Mouse (Mus musculus) heart, embryonic 10.5 days (tissue): ENCODE measurements around the gene Pomgnt1. TPM values are rescaled to one million over a fixed set of nuclear protein-coding genes. Genes with fewer than 3 reads are reported as not detected.

Experiments
- DNase-seq: peaks from one replicate; pipeline ENCODE4 v3.0.0-alpha.2; 2017; ENCODE audit warnings: low spot score
- H3K27ac ChIP-seq: fragments of 300-500 bp; sonication (generic); 2 replicates; pipeline ENCODE4 v1.5.1; 2016; ENCODE audit warnings: mild to moderate bottlenecking
- H3K27me3 ChIP-seq: fragments of 300-500 bp; sonication (generic); 2 replicates; pipeline ENCODE4 v1.6.1; 2016; ENCODE audit warnings: mild to moderate bottlenecking; ENCODE audit not compliant: poor library complexity, insufficient read depth, severe bottlenecking
- H3K36me3 ChIP-seq: fragments of 300-500 bp; sonication (generic); 2 replicates; pipeline ENCODE4 v1.6.1; 2016; ENCODE audit warnings: mild to moderate bottlenecking, moderate library complexity
- H3K4me1 ChIP-seq: fragments of 300-500 bp; sonication (generic); 2 replicates; pipeline ENCODE4 v1.6.1; 2016; ENCODE audit warnings: mild to moderate bottlenecking
- H3K4me3 ChIP-seq: fragments of 300-500 bp; sonication (generic); 2 replicates; pipeline ENCODE4 v1.5.1; 2016; ENCODE audit warnings: mild to moderate bottlenecking, moderate library complexity
- H3K9me3 ChIP-seq: fragments of 300-500 bp; sonication (generic); 2 replicates; pipeline ENCODE4 v1.6.1; 2016; ENCODE audit warnings: mild to moderate bottlenecking, moderate library complexity
- WGBS: fragments of 180-500 bp; shearing (Covaris S2); methylation state at CpG from one replicate; pipeline ENCODE4 v1.1.7; 2016; 5-methylcytosine and 5-hydroxymethylcytosine counted together
- polyA plus RNA-seq: library from polyadenylated mRNA; unstranded; fragments of >200 nt; fragmentation: Nextera tagmentation; extraction: Ambion mirVana; gene quantifications from 2 replicates; pipeline ENCODE4 v1.2.1, GENCODE M21; 2016

Pomgnt1 gene
- polyA plus RNA-seq, 1 experiment from 2014 or later = 68.9 TPM

DNA sequence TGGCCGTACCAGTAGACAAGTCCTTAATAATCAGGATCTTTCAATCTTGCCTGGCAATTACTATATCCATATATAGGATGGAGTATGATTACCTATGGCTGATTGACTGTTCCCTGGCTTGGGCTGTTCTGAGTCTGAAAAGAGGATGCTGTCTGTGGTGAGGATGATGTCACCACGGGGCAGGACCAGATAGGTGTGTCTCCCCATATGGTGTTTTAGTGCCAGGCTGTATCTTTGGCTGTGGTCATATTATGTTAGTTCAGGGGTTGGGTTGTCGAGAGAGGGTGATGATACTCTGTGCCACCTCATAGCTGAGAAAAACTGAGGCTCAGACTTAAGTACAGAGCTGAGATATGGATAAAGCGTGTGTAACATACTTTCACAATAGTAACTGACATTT is 61.4 kb downstream of the Pomgnt1 start:
- Histone ChIP-seq H3K4me1 (peaks cover 21% of the 10 kb centered on the region), H3K4me3 (no peak overlapping the region), H3K9me3 (no peaks in the 10 kb centered on the region), H3K36me3 (no peaks in the 10 kb centered on the region), H3K27me3 (no peaks in the 10 kb centered on the region), H3K27ac (no peak overlapping the region)
- no peak for DNase-seq
- WGBS = 80% methylated on average over 4 of the region's 4 CpGs

DNA sequence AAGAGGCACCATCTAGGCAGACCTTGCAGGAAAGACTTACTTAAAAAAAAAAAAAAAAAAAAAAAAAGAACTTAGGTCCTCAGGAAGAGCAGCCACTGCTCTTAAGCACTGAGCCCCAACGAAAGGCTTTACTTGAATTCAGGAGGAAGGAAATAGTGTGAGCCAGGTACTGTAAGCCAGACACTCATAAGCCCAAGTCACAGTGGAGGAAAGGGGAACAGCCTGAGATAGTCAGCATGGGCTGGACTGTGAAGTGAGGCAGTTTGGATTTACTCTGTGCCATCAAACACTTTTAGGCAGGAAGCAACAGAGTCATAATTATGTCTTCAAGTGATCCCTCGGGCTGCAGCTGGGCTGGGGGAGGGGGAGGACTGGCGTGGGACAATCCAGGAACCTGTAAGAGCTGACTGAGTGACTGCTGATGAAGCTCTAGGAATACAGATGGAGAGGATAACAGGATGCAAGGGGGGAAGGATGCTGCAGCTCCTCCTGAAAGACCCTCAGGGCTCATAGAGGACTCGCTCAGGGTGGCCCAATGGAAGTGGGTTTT is 68.7 kb downstream of the Pomgnt1 start:
- no peaks in the 10 kb centered on the region for H3K36me3 ChIP-seq
- H3K27ac ChIP-seq = no peak overlapping the region
- 49% methylated on average over 4 of the region's 4 CpGs for WGBS
- no peaks in the 10 kb centered on the region for H3K9me3 ChIP-seq
- no peak overlapping the region for H3K4me3 ChIP-seq
- no peaks in the 10 kb centered on the region for H3K27me3 ChIP-seq
- peaks cover 13% of the 10 kb centered on the region; the same call in 1 of the 2 replicates for H3K4me1 ChIP-seq
- no peak for DNase-seq

DNA sequence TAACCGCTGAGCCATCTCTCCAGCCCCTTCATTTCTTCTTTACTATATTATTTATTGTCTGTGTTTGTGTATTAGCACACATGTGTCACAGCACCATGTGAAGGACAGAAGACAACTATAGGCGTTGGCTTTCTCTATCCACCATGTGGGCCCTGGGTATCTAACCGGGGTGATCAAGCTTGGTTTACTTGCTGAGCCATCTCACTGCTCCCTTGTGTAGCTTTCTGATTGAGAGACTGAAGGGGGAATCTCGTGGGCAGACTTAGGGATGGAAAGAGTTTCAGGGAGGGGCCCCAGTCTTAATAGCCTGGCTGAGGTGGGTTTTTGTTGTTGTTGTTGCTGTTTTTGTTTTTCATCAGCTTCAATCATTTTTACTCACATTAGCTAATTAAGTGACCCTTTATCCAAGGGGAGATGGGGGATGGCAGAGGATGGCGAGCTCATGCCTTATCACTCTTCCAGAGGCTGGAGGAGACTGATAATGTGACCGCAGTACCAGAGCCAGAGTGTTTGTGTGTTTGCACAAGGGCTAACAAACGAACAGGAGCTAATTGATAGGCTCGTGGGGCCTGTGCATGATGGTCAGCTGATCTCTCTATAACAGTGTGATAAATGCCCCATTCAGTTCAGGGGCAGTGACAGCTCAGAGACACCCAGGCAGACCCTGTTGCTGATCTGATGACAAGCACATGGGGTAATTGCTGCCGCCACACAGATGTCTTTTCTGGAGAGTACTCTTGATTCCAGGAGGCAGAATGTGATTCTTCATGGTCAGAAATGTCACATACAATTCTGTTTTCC is 70.1 kb downstream of the Pomgnt1 start:
- WGBS = 32% methylated on average over 9 of the region's 9 CpGs

GRCm38 (mm10) chr4:116198422-116198821 is 74.8 kb downstream of the Pomgnt1 start:
- no peak overlapping the region for H3K4me3 ChIP-seq
- H3K9me3 ChIP-seq = no peaks in the 10 kb centered on the region
- 62% methylated on average over 2 of the region's 2 CpGs for WGBS
- H3K36me3 ChIP-seq = no peaks in the 10 kb centered on the region
- no peak for DNase-seq
- peaks cover 7% of the 10 kb centered on the region; the same call in 1 of the 2 replicates for H3K4me1 ChIP-seq
- H3K27ac ChIP-seq = no peak overlapping the region
- no peaks in the 10 kb centered on the region for H3K27me3 ChIP-seq

More for the DNA sequence above, 70.1 kb downstream of the Pomgnt1 start:
- H3K27me3 ChIP-seq = no peaks in the 10 kb centered on the region
- no peak for DNase-seq
- no peak overlapping the region for H3K4me3 ChIP-seq
- peaks cover 13% of the 10 kb centered on the region; the same call in 1 of the 2 replicates for H3K4me1 ChIP-seq
- H3K9me3 ChIP-seq = no peaks in the 10 kb centered on the region
- H3K27ac ChIP-seq = no peak overlapping the region
- no peaks in the 10 kb centered on the region for H3K36me3 ChIP-seq

- no peaks in the 10 kb centered on the region for H3K27me3 ChIP-seq
- no peaks in the 10 kb centered on the region for H3K9me3 ChIP-seq
- no peak overlapping the region for H3K27ac ChIP-seq
- no peak for DNase-seq
- WGBS = 61% methylated on average over 3 of the region's 3 CpGs
- H3K36me3 ChIP-seq = no peaks in the 10 kb centered on the region
- H3K4me1 ChIP-seq = 0 out of 2 replicates have a peak, but pooled peaks cover 4% of the 10 kb centered on the region
- no peak overlapping the region for H3K4me3 ChIP-seq
Measured at GRCm38 (mm10) chr4:116204422-116204821, 80.8 kb downstream of the Pomgnt1 start.

- Histone ChIP-seq H3K9me3 (no peaks in the 10 kb centered on the region), H3K4me1 (0 out of 2 replicates have a peak, but pooled peaks cover 4% of the 10 kb centered on the region), H3K27me3 (no peaks in the 10 kb centered on the region), H3K27ac (no peak overlapping the region), H3K4me3 (no peak overlapping the region), H3K36me3 (no peaks in the 10 kb centered on the region)
- WGBS = 87% methylated on average over 4 of the region's 4 CpGs
- no peak for DNase-seq
Measured at GRCm38 (mm10) chr4:116206531-116206930, 82.9 kb downstream of the Pomgnt1 start.

DNA sequence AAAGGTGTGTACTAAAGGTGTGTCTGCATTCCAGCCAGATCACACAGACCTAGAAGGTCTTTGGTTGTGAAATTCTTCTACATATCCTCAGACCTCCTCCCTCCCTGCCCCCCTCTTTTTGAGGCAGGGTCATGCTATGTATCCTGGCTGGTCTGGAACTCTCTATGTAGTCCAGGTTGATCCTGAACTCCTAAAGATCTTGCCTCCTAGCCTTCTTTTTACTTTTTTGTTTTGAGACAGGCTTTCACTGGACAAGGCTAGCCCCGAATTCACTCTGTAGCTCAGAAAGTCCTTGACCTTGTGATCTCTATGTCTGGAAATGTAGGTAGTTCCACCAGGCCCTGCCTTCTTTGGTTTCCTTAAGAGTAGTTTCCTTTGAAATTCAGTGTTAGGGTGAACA is 85.3 kb downstream of the Pomgnt1 start:
- no peak overlapping the region for H3K27ac ChIP-seq
- H3K9me3 ChIP-seq = no peaks in the 10 kb centered on the region
- no peaks in the 10 kb centered on the region for H3K36me3 ChIP-seq
- no peak for DNase-seq
- 0 out of 2 replicates have a peak, but pooled peaks cover 4% of the 10 kb centered on the region for H3K4me1 ChIP-seq
- H3K27me3 ChIP-seq = no peaks in the 10 kb centered on the region
- WGBS = 87% methylated on average over 1 of the region's 1 CpGs
- H3K4me3 ChIP-seq = no peak overlapping the region

Other genes starting within 250 kb of the Pomgnt1 start
- gene Kncn, start 239.4 kb upstream of the Pomgnt1 start, polyA plus RNA-seq = not detected in 2 replicates
- gene 6430628N08Rik, start 233.2 kb upstream of the Pomgnt1 start, polyA plus RNA-seq = not detected in 2 replicates
- not detected in 2 replicates for gene Dmbx1, start 183.9 kb upstream of the Pomgnt1 start, polyA plus RNA-seq
- 1.3 and 1.7 TPM in 2 replicates for gene Faah, start 105.9 kb upstream of the Pomgnt1 start, polyA plus RNA-seq
- 20.4 and 24.9 TPM in 2 replicates for gene Nsun4, start 70.0 kb upstream of the Pomgnt1 start, polyA plus RNA-seq
- 697 and 904 TPM in 2 replicates for gene Uqcrh, start 48.8 kb upstream of the Pomgnt1 start, polyA plus RNA-seq
- gene Lrrc41, start 48.6 kb upstream of the Pomgnt1 start, polyA plus RNA-seq = 69.1 and 77.9 TPM in 2 replicates
- 31.7 and 38.0 TPM in 2 replicates for gene Rad54l, start 150 bp upstream of the Pomgnt1 start, polyA plus RNA-seq
- 1.4 and 1.9 TPM in 2 replicates for gene Lurap1, start 27.5 kb downstream of the Pomgnt1 start, polyA plus RNA-seq
- gene Tspan1, start 43.8 kb downstream of the Pomgnt1 start, polyA plus RNA-seq = 0.10 TPM in 1 of 2 replicates, not detected in the other
- gene 1700042G07Rik, start 49.5 kb downstream of the Pomgnt1 start, polyA plus RNA-seq = not detected in 2 replicates
- gene Gm49337, start 49.5 kb downstream of the Pomgnt1 start, polyA plus RNA-seq = not detected in 2 replicates
- 17.2 and 22.7 TPM in 2 replicates for gene Pik3r3, start 97.8 kb downstream of the Pomgnt1 start, polyA plus RNA-seq